Mouse (Mus musculus) midbrain, embryonic 16.5 days (tissue): ENCODE results near the gene Ccdc43. TPM values are rescaled to one million over a fixed set of nuclear protein-coding genes. Genes with fewer than 3 reads are reported as not detected.
"Not testable (repeated sequence)": the region's sequence is repeated elsewhere in the genome, so short reads cannot be mapped to it uniquely, and the experiment has no call there.

Source experiments
- ATAC-seq: fragments of 200-750 bp; cut with Nextera tagmentation; 2 replicates; pipeline ENCODE4 v1.8.0; 2017; ENCODE audit warnings: moderate TSS enrichment
- H3K27ac ChIP-seq: fragments of 300-500 bp; sonication (generic); 2 replicates; pipeline ENCODE4 v1.5.1; 2014; ENCODE audit warnings: mild to moderate bottlenecking, low read length, mixed read lengths
- H3K27me3 ChIP-seq: fragments of 300-500 bp; sonication (generic); 2 replicates; pipeline ENCODE4 v1.6.1; 2014; ENCODE audit warnings: low read depth, low read length, mixed read lengths; ENCODE audit not compliant: control insufficient read depth, insufficient read depth
- H3K36me3 ChIP-seq: fragments of 300-500 bp; sonication (generic); 2 replicates; pipeline ENCODE4 v1.6.1; 2014; ENCODE audit warnings: mild to moderate bottlenecking, low read length, moderate library complexity, mixed read lengths; ENCODE audit not compliant: control insufficient read depth, insufficient read depth
- H3K4me1 ChIP-seq: fragments of 300-500 bp; sonication (generic); 2 replicates; pipeline ENCODE4 v1.6.1; 2014; ENCODE audit warnings: mild to moderate bottlenecking, low read length, mixed read lengths; ENCODE audit not compliant: control insufficient read depth, insufficient read depth
- H3K4me2 ChIP-seq: fragments of 300-500 bp; sonication (generic); 2 replicates; pipeline ENCODE4 v1.6.1; 2014; ENCODE audit warnings: mild to moderate bottlenecking, low read length, mixed read lengths
- H3K4me3 ChIP-seq: fragments of 300-500 bp; sonication (generic); 2 replicates; pipeline ENCODE4 v1.5.1; 2014; ENCODE audit warnings: low read depth, mild to moderate bottlenecking, low read length, moderate library complexity, mixed read lengths
- H3K9ac ChIP-seq: fragments of 300-500 bp; sonication (generic); 2 replicates; pipeline ENCODE4 v1.6.1; 2014; ENCODE audit warnings: low read depth, low read length, mixed read lengths
- H3K9me3 ChIP-seq: fragments of 300-500 bp; sonication (generic); replicated peaks from 2 replicates; pipeline ENCODE4 v1.6.1; 2014; ENCODE audit warnings: mild to moderate bottlenecking, low read length, mixed read lengths; ENCODE audit not compliant: control insufficient read depth, poor library complexity, severe bottlenecking
- WGBS: fragments of 180-500 bp; shearing (Covaris S2); extraction: QIAGEN DNeasy Blood & Tissue Kit; methylation state at CpG from one replicate; pipeline ENCODE4 v1.1.7; 2014; 5-methylcytosine and 5-hydroxymethylcytosine counted together
- polyA plus RNA-seq: library from polyadenylated mRNA; unstranded; fragments of >200 nt; fragmentation: Nextera tagmentation; extraction: Ambion mirVana; gene quantifications from 2 replicates; pipeline ENCODE4 v1.2.1, GENCODE M21; 2015

The Ccdc43 gene
- polyA plus RNA-seq, 1 experiment from 2014 or later, result 43.1 TPM

- Histone ChIP-seq H3K36me3 (no peaks in the 10 kb centered on the region), H3K9ac (no peak overlapping the region), H3K9me3 (no peaks in the 10 kb centered on the region), H3K4me3 (no peak overlapping the region), H3K27me3 (0 out of 2 replicates have a peak, but pooled peaks cover 3% of the 10 kb centered on the region), H3K4me2 (no peak overlapping the region), H3K4me1 (peaks cover 6% of the 10 kb centered on the region), H3K27ac (no peak overlapping the region)
- no peak for ATAC-seq
- 93% methylated on average over 6 of the region's 6 CpGs for WGBS
These were observed 37.4 kb upstream of the Ccdc43 start for GRCm38 (mm10) chr11:102734961-102735360.

- H3K27me3 ChIP-seq, result no peaks in the 10 kb centered on the region
- no peak overlapping the region for H3K4me3 ChIP-seq
- no peak overlapping the region for H3K9ac ChIP-seq
- H3K27ac ChIP-seq, result no peak overlapping the region
- 76% methylated on average over 5 of the region's 5 CpGs for WGBS
- no peaks in the 10 kb centered on the region for H3K9me3 ChIP-seq
- no peak for ATAC-seq
- H3K4me2 ChIP-seq, result no peak overlapping the region
- H3K36me3 ChIP-seq, result no peaks in the 10 kb centered on the region
- no peaks in the 10 kb centered on the region for H3K4me1 ChIP-seq
These were observed 35.6 kb upstream of the Ccdc43 start for GRCm38 (mm10) chr11:102733146-102733545.

- Histone ChIP-seq H3K27ac (no peak overlapping the region), H3K9ac (no peak overlapping the region), H3K36me3 (no peaks in the 10 kb centered on the region), H3K4me3 (no peak overlapping the region), H3K9me3 (no peaks in the 10 kb centered on the region), H3K4me1 (no peaks in the 10 kb centered on the region), H3K4me2 (no peak overlapping the region), H3K27me3 (no peaks in the 10 kb centered on the region)
- WGBS, result 88% methylated on average over 6 of the region's 6 CpGs
- ATAC-seq, result no peak
These were observed 33.8 kb upstream of the Ccdc43 start for GRCm38 (mm10) chr11:102731366-102731765.

GRCm38 (mm10) chr11:102729835-102730234, 32.3 kb upstream of the Ccdc43 start:
- ATAC-seq, result no peak
- H3K4me3 ChIP-seq, result no peak overlapping the region
- no peaks in the 10 kb centered on the region for H3K9me3 ChIP-seq
- H3K4me2 ChIP-seq, result no peak overlapping the region
- H3K9ac ChIP-seq, result no peak overlapping the region
- H3K4me1 ChIP-seq, result no peaks in the 10 kb centered on the region
- 85% methylated on average over 3 of the region's 3 CpGs for WGBS
- no peak overlapping the region for H3K27ac ChIP-seq
- H3K27me3 ChIP-seq, result no peaks in the 10 kb centered on the region
- no peaks in the 10 kb centered on the region for H3K36me3 ChIP-seq

- no peak overlapping the region for H3K4me3 ChIP-seq
- H3K9me3 ChIP-seq, result no peaks in the 10 kb centered on the region
- no peak overlapping the region for H3K9ac ChIP-seq
- no peak for ATAC-seq
- 38% methylated on average over 7 of the region's 7 CpGs for whole genome bisulfite sequencing
- H3K36me3 ChIP-seq, result no peaks in the 10 kb centered on the region
- no peak overlapping the region for H3K27ac ChIP-seq
- no peaks in the 10 kb centered on the region for H3K4me1 ChIP-seq
- no peaks in the 10 kb centered on the region for H3K27me3 ChIP-seq
- no peak overlapping the region for H3K4me2 ChIP-seq
These were observed 31.0 kb upstream of the Ccdc43 start for GRCm38 (mm10) chr11:102728614-102729013.

GRCm38 (mm10) chr11:102725574-102725973, 28.0 kb upstream of the Ccdc43 start:
- no peaks in the 10 kb centered on the region for H3K27me3 ChIP-seq
- H3K27ac ChIP-seq, result no peak overlapping the region
- no peak for ATAC-seq
- no peaks in the 10 kb centered on the region for H3K9me3 ChIP-seq
- no peaks in the 10 kb centered on the region for H3K36me3 ChIP-seq
- WGBS, result 40% methylated on average over 3 of the region's 3 CpGs
- H3K4me1 ChIP-seq, result no peaks in the 10 kb centered on the region
- H3K4me2 ChIP-seq, result no peak overlapping the region
- H3K9ac ChIP-seq, result no peak overlapping the region
- H3K4me3 ChIP-seq, result no peak overlapping the region

- Histone ChIP-seq H3K36me3 (no peaks in the 10 kb centered on the region), H3K4me3 (no peak overlapping the region), H3K27me3 (no peaks in the 10 kb centered on the region), H3K9me3 (0 out of 2 replicates have a peak, but pooled peaks cover 4% of the 10 kb centered on the region), H3K9ac (no peak overlapping the region), H3K4me1 (no peaks in the 10 kb centered on the region), H3K27ac (no peak overlapping the region), H3K4me2 (no peak overlapping the region)
- WGBS, result 81% methylated on average over 7 of the region's 7 CpGs
- no peak for ATAC-seq
These were observed 18.6 kb upstream of the Ccdc43 start for GRCm38 (mm10) chr11:102716135-102716534.

GRCm38 (mm10) chr11:102714578-102714977, 17.0 kb upstream of the Ccdc43 start:
- not testable (repeated sequence) for H3K36me3 ChIP-seq, H3K4me2 ChIP-seq, H3K9me3 ChIP-seq, H3K9ac ChIP-seq, H3K27ac ChIP-seq, ATAC-seq, H3K4me1 ChIP-seq, H3K4me3 ChIP-seq, H3K27me3 ChIP-seq
- 86% methylated on average over 2 of the region's 2 CpGs for WGBS

- H3K27me3 ChIP-seq, result no peaks in the 10 kb centered on the region
- H3K4me1 ChIP-seq, result no peaks in the 10 kb centered on the region
- H3K9me3 ChIP-seq, result 0 out of 2 replicates have a peak, but pooled peaks cover 3% of the 10 kb centered on the region
- no peak for ATAC-seq
- no peak overlapping the region for H3K4me3 ChIP-seq
- no peaks in the 10 kb centered on the region for H3K36me3 ChIP-seq
- no peak overlapping the region for H3K27ac ChIP-seq
- no peak overlapping the region for H3K9ac ChIP-seq
- WGBS, result 97% methylated on average over 4 of the region's 4 CpGs
- H3K4me2 ChIP-seq, result no peak overlapping the region
These were observed 14.8 kb upstream of the Ccdc43 start for GRCm38 (mm10) chr11:102712411-102712810.
